Mouse (Mus musculus): ENCODE measurements at regions not wholly inside any gene's neighbourhood (a gene's known extent, or its start where the extent isn't known, plus 50 kb on each side); places are given as distances from the start of the nearest gene placed in this dataset.

- no peak for DNase-seq (ENCODE audit: low spot score in 2 of 2)
- Histone ChIP-seq H3K27ac (no peak overlapping the region), H3K4me3 (no peak overlapping the region)
- no peak for TF ChIP-seq CTCF (conservative IDR thresholded peaks at IDR 0.05)
These were observed 322.1 kb upstream of the Atp2b1 start for GRCm38 (mm10) chr10:98592154-98592553.

- H3K27ac ChIP-seq, result no peak overlapping the region
- TF ChIP-seq CTCF (conservative IDR thresholded peaks at IDR 0.05), result no peak
- no peak for DNase-seq (ENCODE audit: low spot score in 2 of 2)
- H3K4me3 ChIP-seq, result no peak overlapping the region
These were observed 320.3 kb upstream of the Atp2b1 start for GRCm38 (mm10) chr10:98593910-98594309.

DNA sequence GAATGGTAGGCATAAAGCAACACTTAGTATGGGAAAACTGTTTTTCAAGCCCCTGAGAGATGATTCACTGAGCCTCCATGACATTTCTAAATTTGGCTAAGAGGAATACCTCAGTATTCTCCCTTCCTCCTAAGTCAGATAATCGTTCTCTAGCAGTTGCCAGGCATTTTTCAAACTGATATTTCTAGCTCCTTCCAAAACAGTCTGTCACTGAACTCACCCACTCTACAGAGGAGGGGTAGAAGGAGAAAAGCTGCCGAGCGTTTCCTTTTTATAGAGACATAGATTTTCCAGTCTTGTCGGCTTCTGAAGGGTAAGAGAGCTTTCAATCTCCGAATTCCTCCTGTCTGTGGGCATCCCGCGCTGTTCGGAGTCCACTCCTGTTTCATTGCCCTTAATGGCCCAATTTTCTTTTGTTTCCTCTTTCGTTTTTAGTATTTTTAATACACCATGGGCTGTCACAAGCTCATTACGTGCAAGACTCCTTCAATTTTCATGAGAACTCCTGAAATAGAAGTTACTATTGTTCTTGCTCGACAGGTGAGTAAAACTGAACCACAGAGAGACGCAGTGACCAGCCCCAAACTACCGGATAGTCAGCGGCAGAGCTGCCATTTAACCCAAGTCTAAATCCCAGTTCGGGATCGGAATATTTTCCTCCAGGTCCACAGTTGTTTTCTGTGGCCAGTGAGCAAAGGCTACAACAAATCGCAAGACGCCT, 305.8 kb upstream of the Atp2b1 start:
- H3K4me3 ChIP-seq, result peak overlapping the region; percentile 23; the same call in 1 of the 2 replicates
- DNase-seq (ENCODE audit: low spot score in 2 of 2), result peak; percentile 29 to 68
- peak overlapping the region; percentile 90 for H3K27ac ChIP-seq
- TF ChIP-seq CTCF (conservative IDR thresholded peaks at IDR 0.05), result no peak

DNA sequence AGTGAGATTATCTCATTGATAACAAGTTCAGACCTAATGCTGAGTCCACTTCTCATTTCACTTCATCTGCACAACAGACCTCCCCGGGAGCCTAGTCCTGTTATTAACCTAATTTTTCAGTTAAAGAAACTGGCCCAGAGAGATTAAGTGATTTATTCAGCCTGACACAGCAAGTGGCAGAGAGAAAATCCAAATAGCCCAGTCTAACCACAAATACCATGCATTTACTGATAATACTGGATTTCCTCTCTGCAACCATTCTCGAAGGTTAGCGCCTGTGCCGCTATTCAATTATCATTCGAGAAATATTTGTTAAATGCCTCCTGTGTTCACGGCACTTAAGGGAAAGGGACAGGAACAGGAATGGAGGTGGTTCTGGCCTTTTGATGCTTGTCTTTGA, 303.5 kb upstream of the Atp2b1 start:
- no peak for DNase-seq (ENCODE audit: low spot score in 2 of 2)
- H3K27ac ChIP-seq, result no peak overlapping the region
- H3K4me3 ChIP-seq, result no peak overlapping the region
- TF ChIP-seq CTCF (conservative IDR thresholded peaks at IDR 0.05), result no peak

- H3K27ac ChIP-seq, result no peak overlapping the region
- TF ChIP-seq CTCF (conservative IDR thresholded peaks at IDR 0.05), result no peak
- no peak for DNase-seq (ENCODE audit: low spot score in 2 of 2)
- no peak overlapping the region for H3K4me3 ChIP-seq
These were observed 302.4 kb upstream of the Atp2b1 start for GRCm38 (mm10) chr10:98611707-98612360.

DNA sequence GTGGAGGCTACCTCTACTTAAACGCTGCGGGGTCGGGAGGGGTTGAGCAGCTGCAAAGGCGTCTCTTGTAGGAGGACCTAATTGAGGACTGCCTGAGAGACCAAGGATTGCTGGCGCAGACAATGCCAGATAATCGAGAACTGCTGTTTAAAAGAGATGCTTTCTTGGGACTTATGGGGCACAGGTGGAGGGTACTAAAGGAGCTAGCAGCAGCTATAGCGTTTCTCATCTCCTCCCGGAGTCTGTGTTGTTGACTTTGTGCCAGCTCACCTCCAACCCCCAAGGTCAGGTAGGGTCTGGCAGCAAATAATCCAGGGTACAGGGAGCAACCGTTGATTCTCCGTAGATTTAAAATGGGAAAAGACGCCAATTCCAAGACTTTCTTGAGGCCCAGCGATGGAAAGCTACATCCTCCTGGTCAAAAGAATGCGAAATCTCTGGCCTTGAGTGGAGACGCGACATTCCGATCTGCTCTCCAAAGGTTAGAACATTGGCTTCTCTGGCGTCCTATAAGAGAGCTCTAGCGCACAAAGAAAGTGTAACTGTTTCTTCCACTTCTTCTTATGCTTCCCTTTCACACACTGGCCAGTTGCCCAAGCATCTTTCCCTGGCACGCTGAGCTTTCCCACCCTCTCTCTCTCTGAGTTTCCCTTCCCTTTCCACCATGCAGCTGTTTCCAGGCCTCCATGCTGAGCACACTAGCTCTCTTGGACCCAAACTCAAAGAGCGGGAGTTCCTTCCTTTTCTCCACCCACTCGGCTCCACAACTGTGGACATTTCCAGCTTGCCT, 295.3 kb upstream of the Atp2b1 start:
- no peak for DNase-seq (ENCODE audit: low spot score in 2 of 2)
- TF ChIP-seq CTCF (conservative IDR thresholded peaks at IDR 0.05), result no peak
- Histone ChIP-seq H3K4me3 (no peak overlapping the region), H3K27ac (no peak overlapping the region)

DNA sequence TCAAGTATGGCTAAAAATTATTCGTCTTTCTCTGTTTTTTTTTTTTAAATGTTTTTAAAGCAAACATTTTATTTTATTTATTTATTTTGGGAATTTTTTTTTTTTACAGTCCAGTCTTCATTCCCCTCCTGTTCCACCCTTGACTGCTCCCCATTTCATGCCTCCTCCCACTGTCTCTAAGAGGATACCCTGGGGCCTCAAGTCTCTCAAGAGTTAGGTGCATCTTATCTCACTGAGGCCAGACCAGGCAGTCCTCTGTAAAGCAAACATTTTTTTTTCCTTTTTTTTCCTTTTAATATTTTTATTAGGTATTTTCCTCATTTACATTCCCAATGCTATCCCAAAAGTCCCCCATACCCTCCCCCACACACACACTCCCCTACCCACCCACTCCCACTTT, 290.1 kb upstream of the Atp2b1 start:
- no peak overlapping the region; the same call in 1 of the 2 replicates for H3K27ac ChIP-seq
- no peak for DNase-seq (ENCODE audit: low spot score in 2 of 2)
- H3K4me3 ChIP-seq, result no peak overlapping the region
- TF ChIP-seq CTCF (conservative IDR thresholded peaks at IDR 0.05), result no peak

- no peak for TF ChIP-seq CTCF (conservative IDR thresholded peaks at IDR 0.05)
- Histone ChIP-seq H3K4me3 (no peak overlapping the region), H3K27ac (peak overlapping the region; percentile 73)
- peak in 1 of 2 experiments; percentile 30 for DNase-seq (ENCODE audit: low spot score in 2 of 2)
These were observed 289.4 kb upstream of the Atp2b1 start for GRCm38 (mm10) chr10:98624681-98625321.

GRCm38 (mm10) chr10:98628191-98628590, 286.0 kb upstream of the Atp2b1 start:
- H3K27ac ChIP-seq, result no peak overlapping the region
- no peak overlapping the region for H3K4me3 ChIP-seq
- TF ChIP-seq CTCF (conservative IDR thresholded peaks at IDR 0.05), result no peak
- DNase-seq (ENCODE audit: low spot score in 2 of 2), result no peak

DNA sequence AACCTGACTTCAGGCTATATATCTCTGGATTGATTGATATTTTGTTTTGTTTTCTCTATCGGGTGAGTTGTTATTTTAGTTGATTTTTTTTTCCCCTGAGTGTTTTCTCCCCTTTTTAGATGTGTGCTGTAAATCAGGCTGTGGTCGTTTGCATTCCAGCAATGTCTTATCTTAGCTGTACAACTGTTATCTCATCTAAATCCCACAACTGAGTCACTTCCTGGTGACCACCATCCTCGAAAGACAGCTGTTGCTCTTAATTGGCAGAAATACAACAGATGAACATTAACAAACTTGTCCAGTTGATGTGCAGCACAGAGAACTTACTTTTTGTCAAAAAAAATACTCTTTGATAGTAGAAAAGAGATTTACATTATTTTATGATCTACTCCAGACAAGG, 285.0 kb upstream of the Atp2b1 start:
- Histone ChIP-seq H3K4me3 (no peak overlapping the region), H3K27ac (no peak overlapping the region)
- no peak for TF ChIP-seq CTCF (conservative IDR thresholded peaks at IDR 0.05)
- no peak for DNase-seq (ENCODE audit: low spot score in 2 of 2)

GRCm38 (mm10) chr10:98637759-98638611, 276.2 kb upstream of the Atp2b1 start:
- no peak overlapping the region for H3K27ac ChIP-seq
- DNase-seq (ENCODE audit: low spot score in 2 of 2), result no peak
- no peak for TF ChIP-seq CTCF (conservative IDR thresholded peaks at IDR 0.05)
- H3K4me3 ChIP-seq, result no peak overlapping the region

GRCm38 (mm10) chr10:98645681-98646122, 268.5 kb upstream of the Atp2b1 start:
- Histone ChIP-seq H3K4me3 (no peak overlapping the region), H3K27ac (peak overlapping the region; percentile 85)
- DNase-seq (ENCODE audit: low spot score in 2 of 2), result no peak
- no peak for TF ChIP-seq CTCF (conservative IDR thresholded peaks at IDR 0.05)
